Mouse (Mus musculus): ENCODE data around the gene Rangrf.
"Not testable (repeated sequence)": the region's sequence is repeated elsewhere in the genome, so short reads cannot be mapped to it uniquely, and the experiment has no call there.

The Rangrf gene

GRCm38 (mm10) chr11:68946806-68947440 is 28.1 kb downstream of the Rangrf start:
- in situ Hi-C loops (cut with MboI, MseI): loop anchor here in 1 of 2 experiments (10.0 kb wide), 1 partner anchor 1282 kb away; no protein-coding TSS in a partner anchor

GRCm38 (mm10) chr11:68946001-68946400 is 29.0 kb downstream of the Rangrf start:
- in situ Hi-C loops (cut with MboI, MseI): loop anchor here in 1 of 2 experiments (10.0 kb wide), 1 partner anchor 1281 kb away; no protein-coding TSS in a partner anchor

GRCm38 (mm10) chr11:68945245-68945644 is 29.7 kb downstream of the Rangrf start:
- in situ Hi-C loops (cut with MboI, MseI): loop anchor here in 1 of 2 experiments (10.0 kb wide), 1 partner anchor 1280 kb away; no protein-coding TSS in a partner anchor

- in situ Hi-C loops (cut with MboI, MseI): loop anchor here in 1 of 2 experiments (10.0 kb wide), 1 partner anchor 1278 kb away; no protein-coding TSS in a partner anchor
Observed at GRCm38 (mm10) chr11:68942731-68943130, 32.3 kb downstream of the Rangrf start.

GRCm38 (mm10) chr11:68940516-68940915 is 34.5 kb downstream of the Rangrf start:
- in situ Hi-C loops (cut with MboI, MseI): loop anchor here in 1 of 2 experiments (10.0 kb wide), 1 partner anchor 1276 kb away; no protein-coding TSS in a partner anchor

- in situ Hi-C loops (cut with MboI, MseI): loop anchor here in 1 of 2 experiments (10.0 kb wide), 1 partner anchor 1275 kb away; no protein-coding TSS in a partner anchor
Observed at GRCm38 (mm10) chr11:68939451-68940304, 35.3 kb downstream of the Rangrf start.

GRCm38 (mm10) chr11:68936951-68937350 is 38.0 kb downstream of the Rangrf start:
- in situ Hi-C loops (cut with MboI, MseI): not testable (repeated sequence)

- in situ Hi-C loops (cut with MboI, MseI): no loop called here
Observed at GRCm38 (mm10) chr11:68933885-68934507, 41.0 kb downstream of the Rangrf start.

- in situ Hi-C loops (cut with MboI, MseI): no loop called here
Observed at GRCm38 (mm10) chr11:68929947-68930346, 45.0 kb downstream of the Rangrf start.

GRCm38 (mm10) chr11:68926981-68927380 is 48.0 kb downstream of the Rangrf start, which contains the start of gene Odf4:
Odf4 (minus strand) TSS chr11:68927081.
- in situ Hi-C loops (cut with MboI, MseI): no loop called here

- in situ Hi-C loops (cut with MboI, MseI): no loop called here
Observed at GRCm38 (mm10) chr11:68924749-68925148, 50.2 kb downstream of the Rangrf start.

- in situ Hi-C loops (cut with MboI, MseI): no loop called here
Observed at GRCm38 (mm10) chr11:68923191-68923590, 51.8 kb downstream of the Rangrf start.
